ENCODE assay signal across 7 mouse cellular contexts in the genomic region with DNA sequence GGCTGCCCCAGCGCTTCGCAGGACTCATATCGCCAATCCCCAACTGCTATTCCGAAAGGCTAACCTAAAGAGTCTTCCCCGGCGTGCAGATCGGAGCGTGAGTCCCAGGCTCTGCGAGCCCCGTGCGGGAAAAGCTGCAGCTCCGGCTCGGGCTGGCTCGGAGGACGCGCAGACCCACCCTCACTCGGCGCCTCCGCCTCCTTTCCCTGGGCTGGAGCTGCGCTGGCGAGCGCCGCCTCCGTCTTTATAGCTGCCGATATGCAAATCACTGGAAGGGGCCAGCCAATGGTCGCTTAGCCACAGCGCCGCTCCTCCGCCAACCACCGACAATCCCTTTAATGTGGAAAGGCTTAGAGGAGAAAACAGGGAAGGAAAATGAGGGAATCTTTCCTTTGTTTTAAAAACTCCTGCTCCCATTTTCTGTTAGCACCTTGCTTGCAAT. TPM values are rescaled to one million over a fixed set of nuclear protein-coding genes. Genes with fewer than 3 reads are reported as not detected.
DNase-seq lines count a peak whose midpoint lies in the region; ATAC-seq lines count a peak whose summit lies in the region.

Gene Pcdh8, minus strand, starts transcription at position 219 of the 442 bp plus-strand sequence.

- H3K9me3 ChIP-seq in embryonic facial prominence, embryonic 14.5 days (ENCODE audit: control insufficient read depth, low read length): 0 out of 2 replicates have a peak, but pooled peaks cover 4% of the 10 kb centered on the region
- H3K9me3 ChIP-seq in heart, embryonic 11.5 days (replicated peaks; ENCODE audit: control insufficient read depth, low read length): no peaks in the 10 kb centered on the region
- H3K9me3 ChIP-seq in kidney, embryonic 14.5 days (ENCODE audit: control insufficient read depth, low read length): 0 out of 2 replicates have a peak, but pooled peaks cover 6% of the 10 kb centered on the region
- H3K9me3 ChIP-seq in limb, embryonic 12.5 days: no peaks in the 10 kb centered on the region; the same call in 1 of the 2 replicates
- no peaks in the 10 kb centered on the region for H3K9me3 ChIP-seq in midbrain, embryonic 14.5 days (ENCODE audit: control insufficient read depth, low read length)
- no peaks in the 10 kb centered on the region; the same call in 1 of the 2 replicates for H3K9me3 ChIP-seq in stomach, embryonic 16.5 days (replicated peaks; ENCODE audit: control insufficient read depth, low read length)

- no peak within 1 kb of the TSS for H3K27ac ChIP-seq in brown adipose tissue, adult 24 weeks (replicated peaks; ENCODE audit: low read depth, low read length)
- no peak within 1 kb of the TSS for H3K27ac ChIP-seq in embryonic facial prominence, embryonic 14.5 days (replicated peaks; ENCODE audit: low read depth, low read length)
- no peak within 1 kb of the TSS for H3K27ac ChIP-seq in heart, embryonic 11.5 days (ENCODE audit: low read depth, low read length)
- no peak within 1 kb of the TSS for H3K27ac ChIP-seq in kidney, embryonic 14.5 days (ENCODE audit: low read depth, low read length)
- H3K27ac ChIP-seq in limb, embryonic 12.5 days: no peak within 1 kb of the TSS
- peak within 1 kb of the TSS; percentile 88 for H3K27ac ChIP-seq in midbrain, embryonic 14.5 days (replicated peaks; ENCODE audit: low read depth, low read length)
- no peak within 1 kb of the TSS for H3K27ac ChIP-seq in stomach, embryonic 16.5 days (ENCODE audit: low read length)

- H3K4me2 ChIP-seq in embryonic facial prominence, embryonic 14.5 days (ENCODE audit: low read depth, low read length): peak within 1 kb of the TSS; percentile 76
- H3K4me2 ChIP-seq in heart, embryonic 11.5 days: peak within 1 kb of the TSS; percentile 73
- peak within 1 kb of the TSS; percentile 57 for H3K4me2 ChIP-seq in kidney, embryonic 14.5 days (replicated peaks; ENCODE audit: low read depth, low read length)
- peak within 1 kb of the TSS; percentile 65 for H3K4me2 ChIP-seq in limb, embryonic 12.5 days
- H3K4me2 ChIP-seq in midbrain, embryonic 14.5 days (ENCODE audit: low read length): peak within 1 kb of the TSS; percentile 80
- H3K4me2 ChIP-seq in stomach, embryonic 16.5 days (ENCODE audit: low read depth, low read length): peak within 1 kb of the TSS; percentile 88

- H3K36me3 ChIP-seq in embryonic facial prominence, embryonic 14.5 days (ENCODE audit: control insufficient read depth, insufficient read depth, low read length): no peaks in the 10 kb centered on the region
- no peaks in the 10 kb centered on the region for H3K36me3 ChIP-seq in heart, embryonic 11.5 days (ENCODE audit: control insufficient read depth, insufficient read depth, low read length)
- H3K36me3 ChIP-seq in kidney, embryonic 14.5 days (ENCODE audit: control insufficient read depth, insufficient read depth, low read length): no peaks in the 10 kb centered on the region
- H3K36me3 ChIP-seq in limb, embryonic 12.5 days: no peaks in the 10 kb centered on the region
- H3K36me3 ChIP-seq in midbrain, embryonic 14.5 days (ENCODE audit: control insufficient read depth, insufficient read depth, low read length): peaks cover 11% of the 10 kb centered on the region
- no peaks in the 10 kb centered on the region for H3K36me3 ChIP-seq in stomach, embryonic 16.5 days (ENCODE audit: control insufficient read depth, insufficient read depth, low read length)

- H3K4me3 ChIP-seq in brown adipose tissue, adult 24 weeks (ENCODE audit: insufficient read depth, low read depth, low read length): peak within 1 kb of the TSS; percentile 28
- peak within 1 kb of the TSS; percentile 42 for H3K4me3 ChIP-seq in embryonic facial prominence, embryonic 14.5 days (ENCODE audit: low read depth, low read length)
- peak within 1 kb of the TSS; percentile 44 for H3K4me3 ChIP-seq in heart, embryonic 11.5 days (ENCODE audit: low read depth, low read length)
- peak within 1 kb of the TSS; percentile 38 for H3K4me3 ChIP-seq in kidney, embryonic 14.5 days (ENCODE audit: low read length)
- peak within 1 kb of the TSS; percentile 42 for H3K4me3 ChIP-seq in limb, embryonic 12.5 days (replicated peaks)
- H3K4me3 ChIP-seq in midbrain, embryonic 14.5 days (replicated peaks; ENCODE audit: low read depth, low read length): peak within 1 kb of the TSS; percentile 69
- peak within 1 kb of the TSS; percentile 48 for H3K4me3 ChIP-seq in stomach, embryonic 16.5 days (replicated peaks; ENCODE audit: low read length)

- WGBS in embryonic facial prominence, embryonic 14.5 days: 0% methylated on average over 26 of the region's 30 CpGs
- WGBS in heart, embryonic 11.5 days (ENCODE audit: insufficient replicate concordance): under 1% methylated on average over 30 of the region's 30 CpGs
- WGBS in kidney, embryonic 14.5 days: under 1% methylated on average over 30 of the region's 30 CpGs
- under 1% methylated on average over 30 of the region's 30 CpGs for WGBS in limb, embryonic 12.5 days
- under 1% methylated on average over 30 of the region's 30 CpGs for WGBS in midbrain, embryonic 14.5 days
- WGBS in stomach, embryonic 16.5 days: under 1% methylated on average over 30 of the region's 30 CpGs

- H3K4me1 ChIP-seq in brown adipose tissue, adult 24 weeks (ENCODE audit: control insufficient read depth, insufficient read depth, insufficient read length, low read length): 0 out of 2 replicates have a peak, but pooled peaks cover 2% of the 10 kb centered on the region
- H3K4me1 ChIP-seq in embryonic facial prominence, embryonic 14.5 days (ENCODE audit: control insufficient read depth, insufficient read depth, low read length): peaks cover 24% of the 10 kb centered on the region
- H3K4me1 ChIP-seq in heart, embryonic 11.5 days (ENCODE audit: control insufficient read depth, insufficient read depth, low read length): peaks cover 21% of the 10 kb centered on the region
- H3K4me1 ChIP-seq in kidney, embryonic 14.5 days (ENCODE audit: control insufficient read depth, insufficient read depth, low read length): peaks cover 13% of the 10 kb centered on the region; the same call in 1 of the 2 replicates
- peaks cover 50% of the 10 kb centered on the region for H3K4me1 ChIP-seq in limb, embryonic 12.5 days (replicated peaks)
- peaks cover 54% of the 10 kb centered on the region for H3K4me1 ChIP-seq in midbrain, embryonic 14.5 days (ENCODE audit: control insufficient read depth, insufficient read depth, low read length)
- H3K4me1 ChIP-seq in stomach, embryonic 16.5 days (ENCODE audit: control insufficient read depth, insufficient read depth, low read length): peaks cover 39% of the 10 kb centered on the region

- peak; percentile 97 for DNase-seq in embryonic facial prominence, embryonic 14.5 days (ENCODE audit: low spot score)
- peak; percentile 98 for DNase-seq in midbrain, embryonic 14.5 days

- ATAC-seq in embryonic facial prominence, embryonic 14.5 days (ENCODE audit: low read depth): peak; percentile 96
- peak; percentile 81 for ATAC-seq in heart, embryonic 11.5 days (replicated peaks; ENCODE audit: insufficient number of reproducible peaks, low FRiP score, low TSS enrichment)
- ATAC-seq in kidney, embryonic 14.5 days (ENCODE audit: low FRiP score, low TSS enrichment): peak; percentile 91
- peak; percentile 85 for ATAC-seq in limb, embryonic 12.5 days (ENCODE audit: insufficient number of reproducible peaks, insufficient read depth, low FRiP score, low TSS enrichment, low read depth)
- ATAC-seq in midbrain, embryonic 14.5 days (ENCODE audit: low FRiP score, low TSS enrichment): peak; percentile 88
- peak; percentile 91 for ATAC-seq in stomach, embryonic 16.5 days (ENCODE audit: insufficient read depth, low FRiP score)

- H3K27me3 ChIP-seq in embryonic facial prominence, embryonic 14.5 days (replicated peaks; ENCODE audit: control insufficient read depth, insufficient read depth, low read length): peaks cover 85% of the 10 kb centered on the region
- H3K27me3 ChIP-seq in heart, embryonic 11.5 days (ENCODE audit: control insufficient read depth, insufficient read depth, low read length): peaks cover 86% of the 10 kb centered on the region
- peaks cover 86% of the 10 kb centered on the region for H3K27me3 ChIP-seq in kidney, embryonic 14.5 days (ENCODE audit: control insufficient read depth, insufficient read depth, low read length)
- H3K27me3 ChIP-seq in limb, embryonic 12.5 days: peaks cover 95% of the 10 kb centered on the region
- H3K27me3 ChIP-seq in midbrain, embryonic 14.5 days (ENCODE audit: control insufficient read depth, insufficient read depth, low read length): no peaks in the 10 kb centered on the region; the same call in 1 of the 2 replicates
- H3K27me3 ChIP-seq in stomach, embryonic 16.5 days (ENCODE audit: control insufficient read depth, insufficient read depth, low read length): peaks cover 80% of the 10 kb centered on the region

- H3K9ac ChIP-seq in embryonic facial prominence, embryonic 14.5 days (ENCODE audit: low read depth, low read length): no peak within 1 kb of the TSS
- H3K9ac ChIP-seq in heart, embryonic 11.5 days (ENCODE audit: low read depth, low read length): no peak within 1 kb of the TSS
- peak within 1 kb of the TSS; percentile 19; the same call in 1 of the 2 replicates for H3K9ac ChIP-seq in kidney, embryonic 14.5 days (ENCODE audit: low read depth, low read length)
- H3K9ac ChIP-seq in limb, embryonic 12.5 days (replicated peaks): no peak within 1 kb of the TSS
- H3K9ac ChIP-seq in midbrain, embryonic 14.5 days (replicated peaks; ENCODE audit: low read length): peak within 1 kb of the TSS; percentile 83
- H3K9ac ChIP-seq in stomach, embryonic 16.5 days (ENCODE audit: low read length): peak within 1 kb of the TSS; percentile 40; the same call in 1 of the 2 replicates

RNA-seq across cellular contexts. Expression of gene Pcdh8, which starts in this region (rescaled TPM):
- not detected in 2 replicates for polyA plus RNA-seq in brown adipose tissue, adult 24 weeks (2012; ENCODE audit: insufficient read depth, insufficient read length, missing spikeins)
- 2.1 and 3.1 TPM in 2 replicates for polyA plus RNA-seq in embryonic facial prominence, embryonic 14.5 days (2014; fragmentation: Nextera tagmentation; extraction: Ambion mirVana)
- 0.04 and 0.11 TPM in 2 replicates for polyA plus RNA-seq in heart, embryonic 11.5 days (2014; fragmentation: Nextera tagmentation; extraction: Ambion mirVana)
- 2.0 and 2.5 TPM in 2 replicates for polyA plus RNA-seq in kidney, embryonic 14.5 days (2014; fragmentation: Nextera tagmentation; extraction: Ambion mirVana)
- polyA plus RNA-seq in limb, embryonic 12.5 days (2016; fragmentation: Nextera tagmentation; extraction: Ambion mirVana): 4.5 TPM in 2 replicates
- polyA plus RNA-seq in midbrain, embryonic 14.5 days (2014; fragmentation: Nextera tagmentation; extraction: Ambion mirVana): 58.7 and 61.2 TPM in 2 replicates
- 0.27 and 0.32 TPM in 2 replicates for polyA plus RNA-seq in stomach, embryonic 16.5 days (2015; fragmentation: Nextera tagmentation; extraction: Ambion mirVana)

Comparison
In these comparisons a context has a peak if more than half of its experiments do, and no peak if none do; other contexts are left out.
1. RNA of gene Pcdh8 (polyA plus RNA-seq): 58.7 to 61.2 TPM in midbrain, embryonic 14.5 days; 4.5 TPM in limb, embryonic 12.5 days, 2.0 to 2.5 TPM in kidney, embryonic 14.5 days, 2.1 to 3.1 TPM in embryonic facial prominence, embryonic 14.5 days, 0.27 to 0.32 TPM in stomach, embryonic 16.5 days, 0.04 to 0.11 TPM in heart, embryonic 11.5 days and not detected in brown adipose tissue, adult 24 weeks; every median in the first group is over 10 times any median in the second.
2. Peak in ATAC-seq, H3K4me3 ChIP-seq and H3K4me2 ChIP-seq in heart, embryonic 11.5 days; RNA of the gene not detected or under 1 TPM.
3. Peak in ATAC-seq, H3K4me3 ChIP-seq, H3K9ac ChIP-seq and H3K4me2 ChIP-seq in stomach, embryonic 16.5 days; RNA of the gene not detected or under 1 TPM.
4. H3K9ac ChIP-seq: peak in kidney, embryonic 14.5 days (single experiment) and midbrain, embryonic 14.5 days (single experiment); none in embryonic facial prominence, embryonic 14.5 days (single experiment), heart, embryonic 11.5 days (single experiment) and limb, embryonic 12.5 days (single experiment).
5. Peak in every context shown above with its lines, with median percentiles within 50 percentile points of each other: H3K4me3 ChIP-seq, ATAC-seq and H3K4me2 ChIP-seq.